Mouse (Mus musculus) erythroblast, embryonic 14.5 days (primary cell): ENCODE data around the gene Ccm2. TPM values are rescaled to one million over a fixed set of nuclear protein-coding genes. Genes with fewer than 3 reads are reported as not detected.
A peak's percentile ranks its signal among the peaks of the same experiment; 100 is the strongest.

ENCODE experiments used
- H3K27me3 ChIP-seq: 2 replicates; pipeline ENCODE4 v1.6.1; 2012; ENCODE audit warnings: inconsistent platforms; ENCODE audit not compliant: control insufficient read depth
- H3K36me3 ChIP-seq: 2 replicates; pipeline ENCODE4 v1.6.1; 2012; ENCODE audit warnings: mild to moderate bottlenecking, inconsistent platforms; ENCODE audit not compliant: control insufficient read depth
- H3K4me1 ChIP-seq: 2 replicates; pipeline ENCODE4 v1.6.1; 2012; ENCODE audit warnings: inconsistent platforms; ENCODE audit not compliant: control insufficient read depth
- H3K4me3 ChIP-seq: replicated peaks from 2 replicates; pipeline ENCODE3; 2012; ENCODE audit warnings: moderate library complexity, mild to moderate bottlenecking, inconsistent platforms
- H3K9me3 ChIP-seq: 2 replicates; pipeline ENCODE4 v1.6.1; 2012; ENCODE audit warnings: low read length, inconsistent platforms, mixed read lengths; ENCODE audit not compliant: control insufficient read depth
- GATA1 ChIP-seq: IDR thresholded peaks from 2 replicates; pipeline ENCODE4 v1.6.1; 2012; ENCODE audit warnings: low read length, inconsistent platforms, mixed read lengths
- TAL1 ChIP-seq: IDR thresholded peaks from 3 replicates; pipeline ENCODE4 v1.6.1; 2012; ENCODE audit warnings: low read length, inconsistent platforms, mixed read lengths
- polyA plus RNA-seq: library from polyadenylated mRNA; stranded (reverse); fragments of >175 nt; gene quantifications from 2 replicates; pipeline ENCODE4 v1.2.3, GENCODE M21; 2012

Ccm2 gene
- polyA plus RNA-seq, 1 experiment, result 2.8 TPM

DNA sequence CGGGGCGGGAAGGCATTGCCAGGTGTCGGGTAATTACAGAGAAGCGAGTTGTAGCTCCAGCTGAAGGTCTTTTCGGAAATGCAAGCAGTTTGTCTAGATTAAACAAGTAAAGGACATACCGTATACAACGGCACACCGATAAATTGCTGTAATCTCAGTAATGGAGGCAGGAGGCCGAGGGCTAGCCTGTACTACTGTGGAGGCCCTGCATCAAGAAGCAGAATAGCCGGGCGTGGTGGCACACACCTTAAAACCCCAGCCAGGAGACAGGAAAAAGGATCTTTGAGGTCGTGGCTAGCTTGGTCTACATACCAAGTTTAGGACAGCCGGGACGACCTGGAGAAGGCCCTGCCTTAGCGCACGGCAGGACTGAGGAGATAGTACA is 79.7 kb downstream of the Ccm2 start:
- Histone ChIP-seq H3K9me3 (no peaks in the 10 kb centered on the region), H3K36me3 (peaks cover 35% of the 10 kb centered on the region), H3K27me3 (no peaks in the 10 kb centered on the region), H3K4me3 (peak overlapping the region; percentile 99), H3K4me1 (peaks cover 45% of the 10 kb centered on the region)
- TF ChIP-seq TAL1 (no peak), GATA1 (no peak)

GRCm38 (mm10) chr11:6627731-6628130 is 81.0 kb downstream of the Ccm2 start:
- H3K4me3 ChIP-seq, result no peak overlapping the region
- peaks cover 41% of the 10 kb centered on the region for H3K4me1 ChIP-seq
- TF ChIP-seq GATA1 (no peak), TAL1 (no peak)
- no peaks in the 10 kb centered on the region for H3K9me3 ChIP-seq
- H3K27me3 ChIP-seq, result no peaks in the 10 kb centered on the region
- peaks cover 21% of the 10 kb centered on the region for H3K36me3 ChIP-seq

GRCm38 (mm10) chr11:6628568-6628967 is 81.9 kb downstream of the Ccm2 start:
- H3K9me3 ChIP-seq, result no peaks in the 10 kb centered on the region

GRCm38 (mm10) chr11:6629655-6630054 is 83.0 kb downstream of the Ccm2 start:
- no peak overlapping the region for H3K4me3 ChIP-seq
- TF ChIP-seq GATA1, result no peak
- no peak for TF ChIP-seq TAL1
- H3K27me3 ChIP-seq, result no peaks in the 10 kb centered on the region; the same call in 1 of the 2 replicates
- H3K4me1 ChIP-seq, result peaks cover 26% of the 10 kb centered on the region
- peaks cover 3% of the 10 kb centered on the region for H3K36me3 ChIP-seq
- no peaks in the 10 kb centered on the region for H3K9me3 ChIP-seq

More at GRCm38 (mm10) chr11:6628568-6628967, 81.9 kb downstream of the Ccm2 start:
- H3K4me1 ChIP-seq, result peaks cover 36% of the 10 kb centered on the region
- TF ChIP-seq GATA1 (no peak), TAL1 (no peak)
- no peaks in the 10 kb centered on the region for H3K27me3 ChIP-seq
- H3K36me3 ChIP-seq, result peaks cover 13% of the 10 kb centered on the region
- no peak overlapping the region for H3K4me3 ChIP-seq

DNA sequence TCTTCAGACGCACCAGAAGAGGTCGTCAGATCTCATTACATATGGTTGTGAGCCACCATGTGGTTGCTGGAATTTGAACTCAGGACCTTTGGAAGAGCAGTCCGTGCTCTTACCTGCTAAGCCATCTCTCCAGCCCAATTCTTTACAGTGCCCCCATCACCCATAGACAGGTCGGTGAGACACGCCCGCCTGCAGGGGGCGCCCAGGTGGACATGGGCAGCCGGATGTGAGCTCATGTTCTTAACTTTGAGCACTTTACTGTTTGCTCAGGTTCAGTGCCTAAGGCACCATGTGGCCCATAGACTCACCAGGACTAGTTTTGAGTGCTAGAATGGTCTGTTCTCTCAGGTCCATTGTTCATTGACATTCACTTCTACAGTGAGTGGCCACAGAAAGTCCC is 89.5 kb downstream of the Ccm2 start:
- no peaks in the 10 kb centered on the region for H3K4me1 ChIP-seq
- H3K27me3 ChIP-seq, result no peaks in the 10 kb centered on the region; the same call in 1 of the 2 replicates
- no peaks in the 10 kb centered on the region for H3K36me3 ChIP-seq
- no peaks in the 10 kb centered on the region for H3K9me3 ChIP-seq
- H3K4me3 ChIP-seq, result no peak overlapping the region
- TF ChIP-seq GATA1 (no peak), TAL1 (no peak)

DNA sequence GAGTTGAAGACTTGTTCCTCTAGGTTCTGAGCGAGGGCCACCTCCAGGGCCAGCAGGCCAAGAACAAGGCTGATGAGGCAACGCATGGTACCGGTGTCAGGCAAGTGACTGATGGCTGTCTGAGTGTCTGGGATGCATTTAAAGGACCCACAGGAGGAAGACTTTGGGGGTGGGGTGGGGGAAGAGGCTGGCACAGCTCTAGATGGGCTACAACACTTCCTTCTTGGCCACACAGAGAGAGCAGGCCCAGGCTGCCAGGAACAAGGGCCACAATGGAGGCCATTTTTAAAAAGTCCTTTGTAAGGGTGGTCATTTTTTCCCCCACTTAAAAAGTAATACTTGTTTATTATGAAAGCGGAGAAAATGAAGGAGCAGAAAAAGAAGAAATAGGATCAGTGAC is 91.8 kb downstream of the Ccm2 start, which contains the start of gene Wap:
TSS of gene Wap (minus strand) at position 101 of the 400 bp plus-strand sequence.
- no peak for TF ChIP-seq GATA1
- TF ChIP-seq TAL1, result no peak
- Histone ChIP-seq H3K4me3 (no peak within 1 kb of the TSS), H3K4me1 (no peaks in the 10 kb centered on the region), H3K9me3 (no peaks in the 10 kb centered on the region), H3K36me3 (no peaks in the 10 kb centered on the region), H3K27me3 (no peaks in the 10 kb centered on the region; the same call in 1 of the 2 replicates)

DNA sequence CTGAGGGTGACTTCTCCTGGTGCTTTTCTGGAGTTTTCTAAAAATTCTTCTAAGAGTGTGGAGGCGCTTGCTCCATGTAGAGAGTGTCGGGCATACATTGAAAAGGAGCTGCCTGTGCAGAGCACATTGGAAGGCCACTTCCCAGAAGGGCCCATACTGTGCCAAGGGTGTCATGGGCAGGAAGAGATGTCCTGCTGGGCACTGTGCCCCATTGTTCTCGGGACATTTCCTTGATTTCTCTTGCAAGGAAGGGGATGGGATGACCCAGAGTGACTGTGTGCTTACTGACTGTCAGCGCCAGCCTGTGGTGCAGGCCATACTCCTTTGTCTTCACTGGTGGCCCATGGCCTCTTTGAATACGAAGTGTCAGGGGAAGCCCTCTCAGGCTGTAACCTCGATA is 92.4 kb downstream of the Ccm2 start:
- TF ChIP-seq GATA1 (no peak), TAL1 (no peak)
- Histone ChIP-seq H3K4me3 (no peak overlapping the region), H3K4me1 (no peaks in the 10 kb centered on the region), H3K9me3 (no peaks in the 10 kb centered on the region), H3K27me3 (no peaks in the 10 kb centered on the region; the same call in 1 of the 2 replicates), H3K36me3 (no peaks in the 10 kb centered on the region)

DNA sequence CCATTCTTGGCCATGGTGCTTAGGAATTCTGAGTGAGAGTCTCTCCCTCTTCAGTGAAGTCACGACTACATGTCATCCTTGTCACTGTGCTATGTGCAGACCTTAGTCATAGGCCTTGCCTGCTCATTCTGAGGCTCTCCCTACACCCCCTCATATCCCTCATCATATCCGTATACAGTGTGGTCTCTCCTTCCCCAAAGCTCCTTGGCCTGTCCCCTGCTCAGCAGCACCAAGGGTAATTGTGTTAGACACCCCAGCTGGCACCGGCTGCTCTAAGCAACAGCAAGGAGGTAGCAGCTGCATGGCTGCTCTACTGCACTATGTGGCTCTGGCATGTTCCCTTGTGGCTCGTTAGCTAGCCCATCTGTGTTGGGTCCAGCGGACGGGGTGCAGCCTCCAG is 97.9 kb downstream of the Ccm2 start:
- Histone ChIP-seq H3K4me1 (no peaks in the 10 kb centered on the region), H3K36me3 (no peaks in the 10 kb centered on the region), H3K4me3 (no peak overlapping the region), H3K27me3 (no peaks in the 10 kb centered on the region), H3K9me3 (peaks cover 10% of the 10 kb centered on the region)
- TF ChIP-seq TAL1 (no peak), GATA1 (no peak)

Other genes with a start within 250 kb of the Ccm2 start
- gene Zmiz2, start 157.8 kb upstream of the Ccm2 start, polyA plus RNA-seq, result 13.1 and 13.2 TPM in 2 replicates
- 5.4 and 5.5 TPM in 2 replicates for gene Ppia, start 131.4 kb upstream of the Ccm2 start, polyA plus RNA-seq
- 4.5 and 8.0 TPM in 2 replicates for gene H2afv, start 102.4 kb upstream of the Ccm2 start, polyA plus RNA-seq
- gene Purb, start 71.0 kb upstream of the Ccm2 start, polyA plus RNA-seq, result 0.79 and 0.95 TPM in 2 replicates
- 0.15 and 0.20 TPM in 2 replicates for gene Myo1g, start 25.9 kb upstream of the Ccm2 start, polyA plus RNA-seq
- 1.7 and 3.1 TPM in 2 replicates for gene Nacad, start 59.2 kb downstream of the Ccm2 start, polyA plus RNA-seq
- gene Tbrg4, start 79.2 kb downstream of the Ccm2 start, polyA plus RNA-seq, result 6.6 and 9.6 TPM in 2 replicates
- gene Wap, start 91.8 kb downstream of the Ccm2 start, polyA plus RNA-seq, result not detected in 2 replicates
- gene Ramp3, start 111.6 kb downstream of the Ccm2 start, polyA plus RNA-seq, result not detected in 2 replicates